Mouse (Mus musculus): ENCODE measurements around the gene Adcy10.

The Adcy10 gene

GRCm38 (mm10) chr1:165605108-165605507 is 120.1 kb downstream of the Adcy10 start:
- no peak for DNase-seq

- DNase-seq, result no peak
These were observed 120.8 kb downstream of the Adcy10 start for GRCm38 (mm10) chr1:165605774-165606173.

GRCm38 (mm10) chr1:165608904-165609303 is 123.9 kb downstream of the Adcy10 start:
- no peak for DNase-seq

- no peak for DNase-seq
These were observed 124.7 kb downstream of the Adcy10 start for GRCm38 (mm10) chr1:165609495-165610320.

GRCm38 (mm10) chr1:165610321-165610999 is 125.5 kb downstream of the Adcy10 start:
- no peak for DNase-seq

GRCm38 (mm10) chr1:165612714-165613113 is 127.7 kb downstream of the Adcy10 start:
- no peak for DNase-seq

- no peak for DNase-seq
These were observed 128.9 kb downstream of the Adcy10 start for GRCm38 (mm10) chr1:165613926-165614325.

- DNase-seq, result no peak
These were observed 129.8 kb downstream of the Adcy10 start for GRCm38 (mm10) chr1:165614793-165615192.

- no peak for DNase-seq
These were observed 131.7 kb downstream of the Adcy10 start for GRCm38 (mm10) chr1:165616652-165617051.

- DNase-seq, result no peak
These were observed 132.3 kb downstream of the Adcy10 start for GRCm38 (mm10) chr1:165617166-165617891.

GRCm38 (mm10) chr1:165618201-165618624 is 133.2 kb downstream of the Adcy10 start:
- no peak for DNase-seq

- DNase-seq, result no peak
These were observed 140.1 kb downstream of the Adcy10 start for GRCm38 (mm10) chr1:165625058-165625457.

- no peak for DNase-seq
These were observed 140.9 kb downstream of the Adcy10 start for GRCm38 (mm10) chr1:165625896-165626295.
